Mouse (Mus musculus) heart, postnatal 25 days (tissue): Measurements from ENCODE around the gene Gbp2. TPM values are rescaled to one million over a fixed set of nuclear protein-coding genes. Genes with fewer than 3 reads are reported as not detected.

Experiments used
- DNase-seq: peaks from one replicate; pipeline ENCODE4 v3.0.0; 2022; ENCODE audit warnings: low spot score
- intact Hi-C: fragments of 180-260 bp; cut with DNase I; formaldehyde crosslinking; loops from one replicate; pipeline ENCODE4 v1.15.1; 2025
- microRNA-seq: library from miRNA; unstranded; fragments of <30 nt; microRNA quantifications from one replicate; pipeline ENCODE4 v1.2.0, GENCODE M21; 2022
- total RNA-seq, 2 experiments: library from RNA; stranded (reverse); gene quantifications; 2 replicates each; pipeline ENCODE4 v1.2.3; 2021

The Gbp2 gene
- total RNA-seq, 2 experiments from 2014 or later = 10.0 to 12.6 TPM

GRCm38 (mm10) chr3:142674607-142675006 is 54.2 kb downstream of the Gbp2 start:
- no peak for DNase-seq
- intact Hi-C loops = no loop called here

Small RNAs within 50 kb of the gene (microRNA-seq; reads per million reads assigned to microRNA genes)
- not detected for gene Mir6381

Other genes with a start within 250 kb of the Gbp2 start
- 100 to 1,000 TPM; 808 to 915 TPM for gene Pdlim5, start 224.9 kb upstream of the Gbp2 start, total RNA-seq
- gene Gbp5, start 126.6 kb upstream of the Gbp2 start, total RNA-seq = 1 to 10 TPM; 7.3 to 8.7 TPM
- 10 to 100 TPM in 1 of 2 experiments, 1 to 10 TPM in 1; 9.5 to 12.1 TPM for gene Gbp7, start 90.3 kb upstream of the Gbp2 start, total RNA-seq
- gene Gbp3, start 60.6 kb upstream of the Gbp2 start, total RNA-seq = 10 to 100 TPM; 10.5 to 12.6 TPM
- gene Gbp2b, start 25.8 kb upstream of the Gbp2 start, total RNA-seq = under 1 TPM in 1 of 2 experiments, not detected in 1; 0.14 TPM
- gene Kyat3, start 80.4 kb downstream of the Gbp2 start, total RNA-seq = 10 to 100 TPM; 19.4 to 19.8 TPM
- 10 to 100 TPM; 17.9 to 18.3 TPM for gene Gtf2b, start 144.4 kb downstream of the Gbp2 start, total RNA-seq